Mouse (Mus musculus) ES-E14 (cell line): ENCODE results near the gene Nrxn3. TPM values are rescaled to one million over a fixed set of nuclear protein-coding genes. Genes with fewer than 3 reads are reported as not detected.

ENCODE experiments used
- DNase-seq: peaks from one replicate; pipeline ENCODE4 v3.0.0-alpha.2; 2013; ENCODE audit warnings: low read depth, low spot score
- H3K27ac ChIP-seq: 2 replicates; pipeline ENCODE4 v1.5.1; 2012; ENCODE audit warnings: low read depth, mild to moderate bottlenecking, low read length, moderate library complexity, mixed read lengths; ENCODE audit not compliant: poor library complexity, insufficient read depth, severe bottlenecking
- H3K36me3 ChIP-seq: 2 replicates; pipeline ENCODE4 v1.6.1; 2012; ENCODE audit warnings: mild to moderate bottlenecking, low read length, moderate library complexity, mixed read lengths; ENCODE audit not compliant: control insufficient read depth, poor library complexity, insufficient read depth, severe bottlenecking
- H3K4me1 ChIP-seq, 2 experiments: fragments of 150-350 bp in 1 of 2; sonication (generic) in 1 of 2; 2 replicates each; pipeline ENCODE4 v1.6.1; 2012; ENCODE audit warnings: low read length in 2 of 2, mild to moderate bottlenecking in 1 of 2, mixed read lengths in 1 of 2; ENCODE audit not compliant: control insufficient read depth in 2 of 2, insufficient read depth in 2 of 2, poor library complexity in 1 of 2
- H3K4me3 ChIP-seq, 2 experiments: fragments of 150-350 bp in 1 of 2; sonication (generic) in 1 of 2; 2 replicates each; pipeline ENCODE4 v1.5.1; 2012; ENCODE audit warnings: low read length in 2 of 2, low read depth in 1 of 2, mild to moderate bottlenecking in 1 of 2, mixed read lengths in 1 of 2; ENCODE audit not compliant: insufficient read depth in 1 of 2, poor library complexity in 1 of 2, severe bottlenecking in 1 of 2
- H3K9ac ChIP-seq: 2 replicates; pipeline ENCODE4 v1.6.1; 2012; ENCODE audit warnings: low read depth, mild to moderate bottlenecking, low read length, mixed read lengths; ENCODE audit not compliant: poor library complexity, insufficient read depth, severe bottlenecking
- H3K9me3 ChIP-seq: fragments of 150-350 bp; sonication (generic); 2 replicates; pipeline ENCODE4 v1.6.1; 2012; ENCODE audit warnings: low read depth, mild to moderate bottlenecking, low read length; ENCODE audit not compliant: control insufficient read depth, insufficient read depth
- CHD2 ChIP-seq: IDR thresholded peaks from 2 replicates; pipeline ENCODE4 v1.6.1; 2014; ENCODE audit warnings: mild to moderate bottlenecking, low read depth, low read length, inconsistent platforms
- HCFC1 ChIP-seq: IDR thresholded peaks from 2 replicates; pipeline ENCODE4 v1.6.1; 2012; ENCODE audit warnings: low read length, inconsistent platforms, borderline replicate concordance; ENCODE audit not compliant: insufficient read depth
- MAFK ChIP-seq: IDR thresholded peaks from 2 replicates; pipeline ENCODE4 v1.6.1; 2014; ENCODE audit warnings: mild to moderate bottlenecking, low read depth, low read length, inconsistent platforms; ENCODE audit not compliant: insufficient read depth
- ZC3H11A ChIP-seq: IDR thresholded peaks from 2 replicates; pipeline ENCODE4 v1.6.1; 2012; ENCODE audit warnings: low read depth, mild to moderate bottlenecking, inconsistent platforms, low read length, borderline replicate concordance
- ZNF384 ChIP-seq: IDR thresholded peaks from 2 replicates; pipeline ENCODE4 v1.6.1; 2012; ENCODE audit warnings: low read depth, low read length, inconsistent platforms
- in situ Hi-C, 2 experiments: fragments of 600-800 bp; cut with MboI; formaldehyde crosslinking; loops; one replicate each; pipeline ENCODE4 v1.15.1; 2025; ENCODE audit warnings: low sequenced_read_pairs in 2 of 2, inconsistent platforms in 1 of 2; ENCODE audit not compliant: unreplicated experiment in 2 of 2
- total RNA-seq: library from RNA; depleted of rRNA; stranded (reverse); fragments of 300-350 nt; gene quantifications from 2 replicates; pipeline ENCODE4 v1.2.3, GENCODE M21; 2012

The Nrxn3 gene
- total RNA-seq, 1 experiment, result 0.13 TPM

GRCm38 (mm10) chr12:90159911-90160310 is 1437.2 kb downstream of the Nrxn3 start:
- in situ Hi-C loops, result no loop called here
- TF ChIP-seq ZNF384, result no peak
- no peak for TF ChIP-seq HCFC1
- TF ChIP-seq CHD2, result no peak
- no peak for TF ChIP-seq MAFK
- TF ChIP-seq ZC3H11A, result no peak
- H3K4me1 ChIP-seq, result no peaks in the 10 kb centered on the region
- no peak overlapping the region for H3K27ac ChIP-seq
- H3K4me3 ChIP-seq, result no peak overlapping the region
- H3K36me3 ChIP-seq, result no peaks in the 10 kb centered on the region
- no peaks in the 10 kb centered on the region for H3K9me3 ChIP-seq
- no peak for DNase-seq
- no peak overlapping the region for H3K9ac ChIP-seq

DNA sequence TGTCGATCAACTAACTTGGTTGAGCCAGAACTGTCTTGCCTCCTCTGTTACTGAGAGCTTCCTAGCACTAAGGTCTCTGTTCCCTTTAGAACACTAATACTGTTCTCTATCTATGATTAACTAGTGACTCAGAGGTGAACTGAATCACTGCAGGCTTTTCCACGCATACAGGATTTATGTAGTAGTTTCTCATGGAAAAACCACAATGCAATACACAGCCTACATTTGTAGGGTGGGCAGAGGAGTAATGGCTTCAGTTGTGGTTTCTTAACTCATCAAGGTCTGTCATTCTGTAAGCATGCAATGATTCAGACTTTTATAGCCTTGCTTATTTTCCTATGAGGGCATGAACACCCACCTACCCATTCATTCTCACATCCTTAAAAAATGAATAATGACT is 1443.4 kb downstream of the Nrxn3 start:
- Histone ChIP-seq H3K9me3 (no peaks in the 10 kb centered on the region), H3K4me1 (no peaks in the 10 kb centered on the region), H3K9ac (no peak overlapping the region), H3K27ac (no peak overlapping the region), H3K4me3 (no peak overlapping the region), H3K36me3 (no peaks in the 10 kb centered on the region)
- in situ Hi-C loops, result no loop called here
- TF ChIP-seq MAFK (no peak), ZNF384 (no peak), HCFC1 (no peak), ZC3H11A (no peak), CHD2 (no peak)
- DNase-seq, result no peak

DNA sequence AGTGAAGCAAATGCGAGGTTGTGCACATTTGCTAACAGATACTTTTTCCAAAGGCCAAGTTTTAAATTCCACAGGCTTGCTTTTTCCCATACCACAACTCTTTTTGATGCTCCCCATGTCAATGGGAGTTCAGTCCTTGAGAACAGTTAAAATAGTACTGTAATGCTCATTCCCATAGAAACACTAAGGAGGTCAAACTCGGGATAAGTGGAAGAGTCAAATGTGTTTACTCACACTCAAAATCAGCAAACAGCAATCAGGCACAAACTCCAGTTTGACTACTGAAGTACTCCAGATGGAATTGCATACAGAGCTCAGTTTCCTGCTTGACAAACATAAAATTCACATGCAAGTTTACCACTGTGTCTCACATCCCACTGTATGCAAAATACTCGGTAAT is 1458.9 kb downstream of the Nrxn3 start:
- TF ChIP-seq ZNF384 (no peak), HCFC1 (no peak), ZC3H11A (no peak), MAFK (no peak), CHD2 (no peak)
- DNase-seq, result no peak
- in situ Hi-C loops, result no loop called here
- H3K9ac ChIP-seq, result no peak overlapping the region
- H3K27ac ChIP-seq, result no peak overlapping the region
- no peak overlapping the region for H3K4me3 ChIP-seq
- H3K4me1 ChIP-seq, result no peaks in the 10 kb centered on the region
- H3K9me3 ChIP-seq, result no peaks in the 10 kb centered on the region
- H3K36me3 ChIP-seq, result no peaks in the 10 kb centered on the region

DNA sequence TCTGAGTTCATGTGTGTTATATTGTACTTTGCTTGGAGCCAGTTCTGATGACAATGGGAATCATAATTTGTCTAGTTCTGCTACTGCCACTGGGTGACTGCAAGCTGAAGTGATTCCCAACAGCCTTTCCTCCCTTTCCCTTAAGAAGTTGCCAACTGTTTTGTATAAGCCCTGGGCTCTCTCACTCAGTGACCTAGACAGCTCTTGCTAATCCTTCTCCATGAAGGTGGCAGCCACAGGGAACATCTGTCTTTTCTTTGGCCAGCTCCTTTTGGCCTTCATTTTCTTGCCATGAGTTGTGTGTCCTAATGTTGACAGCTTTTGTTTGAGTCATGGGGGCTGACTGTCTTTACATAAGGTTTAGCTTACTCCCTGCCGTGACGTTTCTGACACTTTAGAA is 1460.3 kb downstream of the Nrxn3 start:
- no peak for DNase-seq
- in situ Hi-C loops, result no loop called here
- TF ChIP-seq ZC3H11A (no peak), ZNF384 (no peak), HCFC1 (no peak), MAFK (no peak), CHD2 (no peak)

GRCm38 (mm10) chr12:90196161-90196560 is 1473.5 kb downstream of the Nrxn3 start:
- Histone ChIP-seq H3K4me1 (no peaks in the 10 kb centered on the region), H3K4me3 (no peak overlapping the region), H3K36me3 (no peaks in the 10 kb centered on the region), H3K9ac (no peak overlapping the region), H3K27ac (no peak overlapping the region), H3K9me3 (no peaks in the 10 kb centered on the region)
- DNase-seq, result no peak
- in situ Hi-C loops, result no loop called here
- TF ChIP-seq ZC3H11A, result no peak
- TF ChIP-seq MAFK, result no peak
- TF ChIP-seq HCFC1, result no peak
- no peak for TF ChIP-seq CHD2
- no peak for TF ChIP-seq ZNF384

More for the DNA sequence above, 1460.3 kb downstream of the Nrxn3 start:
- Histone ChIP-seq H3K27ac (no peak overlapping the region), H3K9me3 (no peaks in the 10 kb centered on the region), H3K36me3 (no peaks in the 10 kb centered on the region), H3K4me1 (no peaks in the 10 kb centered on the region), H3K9ac (no peak overlapping the region), H3K4me3 (no peak overlapping the region)
